Mouse (Mus musculus) MEL (cell line): ENCODE measurements around the gene Gm853. TPM values are rescaled to one million over a fixed set of nuclear protein-coding genes. Genes with fewer than 3 reads are reported as not detected.

Experiments
- DNase-seq: peaks from one replicate; pipeline ENCODE4 v3.0.0; 2011; ENCODE audit warnings: low read depth, low spot score
- H3K27ac ChIP-seq: 2 replicates; pipeline ENCODE4 v1.5.1; 2012; ENCODE audit warnings: low read depth, mild to moderate bottlenecking, control low read depth, low read length, moderate library complexity; ENCODE audit not compliant: control insufficient read depth
- H3K27me3 ChIP-seq, 2 experiments: fragments of 150-350 bp in 1 of 2; sonication (generic) in 1 of 2; 2 replicates each; pipeline ENCODE4 v1.6.1; 2012; ENCODE audit warnings: low read length in 2 of 2, mild to moderate bottlenecking in 2 of 2, improper control_type of control experiment in 1 of 2, moderate library complexity in 1 of 2; ENCODE audit not compliant: insufficient read depth in 2 of 2, control insufficient read depth in 1 of 2
- H3K36me3 ChIP-seq, 2 experiments: 2 replicates each; pipeline ENCODE4 v1.6.1; 2012 to 2014; ENCODE audit warnings: low read length in 2 of 2, improper control_type of control experiment in 1 of 2, inconsistent platforms in 1 of 2, mild to moderate bottlenecking in 1 of 2; ENCODE audit not compliant: insufficient read depth in 2 of 2, control insufficient read depth in 1 of 2
- H3K4me1 ChIP-seq, 2 experiments: fragments of 150-350 bp in 1 of 2; sonication (generic) in 1 of 2; 2 replicates each; pipeline ENCODE4 v1.6.1; 2012; ENCODE audit warnings: low read length in 2 of 2, improper control_type of control experiment in 1 of 2, mild to moderate bottlenecking in 1 of 2; ENCODE audit not compliant: insufficient read depth in 2 of 2, control insufficient read depth in 1 of 2
- H3K4me3 ChIP-seq, 2 experiments: fragments of 150-350 bp in 1 of 2; sonication (generic) in 1 of 2; 2 replicates each; pipeline ENCODE4 v1.5.1; 2012; ENCODE audit warnings: low read depth in 2 of 2, low read length in 2 of 2, mild to moderate bottlenecking in 2 of 2, moderate library complexity in 2 of 2, control low read depth in 1 of 2, improper control_type of control experiment in 1 of 2; ENCODE audit not compliant: control insufficient read depth in 1 of 2, insufficient read depth in 1 of 2
- H3K79me2 ChIP-seq: 2 replicates; pipeline ENCODE4 v1.6.1; 2012; ENCODE audit warnings: mild to moderate bottlenecking, low read length, moderate library complexity; ENCODE audit not compliant: control insufficient read depth, poor library complexity, insufficient read depth
- H3K9ac ChIP-seq: 2 replicates; pipeline ENCODE4 v1.6.1; 2012; ENCODE audit warnings: low read depth, mild to moderate bottlenecking, control low read depth, low read length, moderate library complexity; ENCODE audit not compliant: control insufficient read depth, poor library complexity, severe bottlenecking
- H3K9me3 ChIP-seq: fragments of 150-350 bp; sonication (generic); replicated peaks from 2 replicates; pipeline ENCODE4 v1.6.1; 2012; ENCODE audit warnings: mild to moderate bottlenecking, low read length, improper control_type of control experiment, moderate library complexity; ENCODE audit not compliant: insufficient read depth
- BHLHE40 ChIP-seq: IDR thresholded peaks from 2 replicates; pipeline ENCODE4 v1.6.1; 2012; ENCODE audit warnings: low read depth, mild to moderate bottlenecking, inconsistent platforms, low read length, improper control_type of control experiment, borderline replicate concordance
- CHD1 ChIP-seq: IDR thresholded peaks from 2 replicates; pipeline ENCODE4 v1.6.1; 2012; ENCODE audit warnings: low read depth, mild to moderate bottlenecking, inconsistent platforms, low read length, improper control_type of control experiment
- E2F4 ChIP-seq: IDR thresholded peaks from 2 replicates; pipeline ENCODE4 v1.6.1; 2011; ENCODE audit warnings: low read depth, low read length, improper control_type of control experiment, borderline replicate concordance
- KAT2A ChIP-seq: conservative IDR thresholded peaks from 2 replicates; pipeline ENCODE4 v1.6.1; 2012; ENCODE audit warnings: low read depth, low read length, improper control_type of control experiment, inconsistent platforms
- MAZ ChIP-seq: IDR thresholded peaks from 2 replicates; pipeline ENCODE4 v1.6.1; 2012; ENCODE audit warnings: low read depth, mild to moderate bottlenecking, inconsistent platforms, low read length, improper control_type of control experiment
- MEF2A ChIP-seq: IDR thresholded peaks from 2 replicates; pipeline ENCODE4 v1.6.1; 2014; ENCODE audit warnings: low read depth, mild to moderate bottlenecking, inconsistent platforms, low read length, improper control_type of control experiment; ENCODE audit not compliant: poor library complexity, insufficient replicate concordance, severe bottlenecking; ENCODE audit errors: extremely low read depth
- MYB ChIP-seq: IDR thresholded peaks from 2 replicates; pipeline ENCODE4 v1.6.1; 2011; ENCODE audit warnings: mild to moderate bottlenecking, low read depth, low read length, improper control_type of control experiment
- NELFE ChIP-seq: IDR thresholded peaks from 2 replicates; pipeline ENCODE4 v1.6.1; 2011; ENCODE audit warnings: low read depth, low read length, improper control_type of control experiment
- POLR2A ChIP-seq, 2 experiments: IDR thresholded peaks; 2 replicates each; pipeline ENCODE4 v1.6.1; 2011 to 2012; ENCODE audit warnings: low read length in 2 of 2, mild to moderate bottlenecking in 2 of 2, control low read depth in 1 of 2, improper control_type of control experiment in 1 of 2, low read depth in 1 of 2, moderate library complexity in 1 of 2; ENCODE audit not compliant: control insufficient read depth in 1 of 2, insufficient read depth in 1 of 2, poor library complexity in 1 of 2
- POLR2AphosphoS2 ChIP-seq: IDR thresholded peaks from 2 replicates; pipeline ENCODE4 v1.6.1; 2011; ENCODE audit warnings: low read length, improper control_type of control experiment
- POLR2AphosphoS5 ChIP-seq: IDR thresholded peaks from 2 replicates; pipeline ENCODE4 v1.6.1; 2012; ENCODE audit warnings: low read depth, borderline replicate concordance, mild to moderate bottlenecking, inconsistent platforms, low read length, moderate library complexity, mixed read lengths
- RAD21 ChIP-seq: IDR thresholded peaks from 2 replicates; pipeline ENCODE4 v1.6.1; 2011; ENCODE audit warnings: mild to moderate bottlenecking, low read depth, low read length, improper control_type of control experiment
- RCOR1 ChIP-seq: IDR thresholded peaks from 2 replicates; pipeline ENCODE4 v1.6.1; 2012; ENCODE audit warnings: low read depth, mild to moderate bottlenecking, inconsistent platforms, low read length, improper control_type of control experiment
- SMC3 ChIP-seq: IDR thresholded peaks from 2 replicates; pipeline ENCODE4 v1.6.1; 2011; ENCODE audit warnings: low read depth, low read length, improper control_type of control experiment
- USF1 ChIP-seq: IDR thresholded peaks from 2 replicates; pipeline ENCODE4 v1.6.1; 2014; ENCODE audit warnings: low read depth, mild to moderate bottlenecking, inconsistent platforms, low read length, improper control_type of control experiment, moderate library complexity
- USF2 ChIP-seq, 2 experiments: IDR thresholded peaks; 2 replicates each; pipeline ENCODE4 v1.6.1; 2011 to 2012; ENCODE audit warnings: improper control_type of control experiment in 2 of 2, low read length in 2 of 2, borderline replicate concordance in 1 of 2, inconsistent platforms in 1 of 2, low read depth in 1 of 2, mild to moderate bottlenecking in 1 of 2; ENCODE audit not compliant: insufficient read depth in 1 of 2
- ZC3H11A ChIP-seq: IDR thresholded peaks from 2 replicates; pipeline ENCODE4 v1.6.1; 2012; ENCODE audit warnings: low read depth, mild to moderate bottlenecking, inconsistent platforms, low read length, improper control_type of control experiment
- ZKSCAN1 ChIP-seq: IDR thresholded peaks from 2 replicates; pipeline ENCODE4 v1.6.1; 2012; ENCODE audit warnings: low read depth, mild to moderate bottlenecking, inconsistent platforms, low read length, improper control_type of control experiment, moderate library complexity
- ZMIZ1 ChIP-seq: IDR thresholded peaks from 2 replicates; pipeline ENCODE4 v1.6.1; 2012; ENCODE audit warnings: low read depth, mild to moderate bottlenecking, inconsistent platforms, low read length, improper control_type of control experiment, moderate library complexity
- ZNF384 ChIP-seq: IDR thresholded peaks from 2 replicates; pipeline ENCODE4 v1.6.1; 2012; ENCODE audit warnings: low read depth, mild to moderate bottlenecking, inconsistent platforms, low read length, improper control_type of control experiment
- polyA plus RNA-seq, 2 experiments: library from polyadenylated mRNA; stranded (reverse) in 1 of 2; unstranded in 1 of 2; fragments of >175 nt in 1 of 2; fragments of >200 nt in 1 of 2; gene quantifications; 2 replicates each; pipeline versions ENCODE4 v1.2.1 to v1.2.4; 2012; ENCODE audit warnings: low replicate concordance in 2 of 2, low read depth in 1 of 2; ENCODE audit not compliant: insufficient read length in 2 of 2, insufficient read depth in 1 of 2, missing spikeins in 1 of 2
- total RNA-seq: library from RNA; depleted of rRNA; stranded (reverse); fragments of 300-350 nt; gene quantifications from 2 replicates; pipeline ENCODE4 v1.2.3, GENCODE M21; 2012

Gene Gm853
- total and polyA plus RNA-seq, 3 experiments = 0.04 TPM; not detected in 2

DNA sequence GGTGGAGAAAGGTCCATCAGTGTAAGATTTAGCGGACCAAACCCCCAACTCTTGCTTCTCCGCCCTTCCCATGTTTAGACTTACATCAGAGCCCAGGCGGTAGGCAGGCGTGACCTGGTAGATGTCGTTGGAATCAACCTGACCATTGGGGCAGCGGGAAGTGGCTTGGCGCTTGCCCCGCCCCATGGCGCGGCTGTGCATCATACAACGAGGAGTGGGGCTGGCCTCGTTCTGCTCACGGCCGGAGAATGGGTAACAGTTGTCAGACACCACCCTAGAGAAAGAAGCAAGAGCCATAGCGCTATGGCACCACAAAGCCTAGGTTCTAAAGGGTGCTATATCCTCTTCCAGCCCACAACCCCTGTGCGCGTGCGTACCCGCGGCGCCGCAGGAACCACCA is 54.9 kb downstream of the Gm853 start (continued):
- TF ChIP-seq POLR2A (IDR thresholded peaks at IDR 0.05; ENCODE audit: control insufficient read depth in 1 of 2, insufficient read depth in 1 of 2, low read depth in 1 of 2, low read length in 2 of 2, poor library complexity in 1 of 2) = no peak
- TF ChIP-seq ZC3H11A = no peak
- TF ChIP-seq POLR2AphosphoS2 = no peak
- no peak for TF ChIP-seq BHLHE40
- no peak for TF ChIP-seq RCOR1

DNA sequence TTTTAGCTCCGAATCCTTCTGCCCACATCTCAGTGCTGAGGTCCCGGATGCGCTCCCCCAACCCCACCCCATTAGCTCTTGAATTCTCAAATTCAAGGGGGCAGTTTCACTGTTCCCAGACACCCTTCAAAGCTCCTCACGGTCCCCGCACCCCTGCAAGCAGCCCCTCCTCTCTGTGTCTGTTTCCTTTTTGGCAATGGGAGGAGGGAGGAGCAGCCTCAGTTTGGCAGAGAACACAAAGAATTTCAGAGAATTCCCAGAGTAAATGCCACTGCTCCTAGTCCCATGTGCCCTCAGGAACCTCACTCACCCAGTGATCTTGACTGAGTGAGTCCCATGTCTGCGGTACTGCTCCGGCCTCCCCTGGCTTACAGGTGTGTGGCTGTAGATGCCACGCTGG is 55.6 kb downstream of the Gm853 start:
- H3K79me2 ChIP-seq = no peaks in the 10 kb centered on the region
- peaks cover 0 to 16% of the 10 kb centered on the region in 2 experiments; a peak in 2 of 4 replicates for H3K4me1 ChIP-seq
- no peak overlapping the region for H3K9ac ChIP-seq
- H3K36me3 ChIP-seq = peaks cover 0 to 6% of the 10 kb centered on the region in 2 experiments; a peak in 2 of 4 replicates
- H3K4me3 ChIP-seq = no peak overlapping the region
- H3K27ac ChIP-seq = no peak overlapping the region
- no peaks in the 10 kb centered on the region for H3K27me3 ChIP-seq
- no peak for TF ChIP-seq NELFE
- TF ChIP-seq POLR2AphosphoS2 = no peak
- TF ChIP-seq USF1 = no peak
- TF ChIP-seq POLR2A (IDR thresholded peaks at IDR 0.05; ENCODE audit: control insufficient read depth in 1 of 2, insufficient read depth in 1 of 2, low read depth in 1 of 2, low read length in 2 of 2, poor library complexity in 1 of 2) = no peak
- no peak for TF ChIP-seq SMC3
- no peak for TF ChIP-seq MAZ
- TF ChIP-seq MYB = no peak
- no peak for TF ChIP-seq USF2 (IDR thresholded peaks at IDR 0.05; ENCODE audit: borderline replicate concordance in 1 of 2, insufficient read depth in 1 of 2, low read depth in 1 of 2, low read length in 2 of 2)
- no peak for TF ChIP-seq ZMIZ1
- TF ChIP-seq POLR2AphosphoS5 = no peak
- no peak for TF ChIP-seq E2F4
- no peak for TF ChIP-seq RAD21
- TF ChIP-seq CHD1 = no peak
- no peak for TF ChIP-seq BHLHE40
- TF ChIP-seq ZKSCAN1 = no peak
- no peak for TF ChIP-seq KAT2A
- no peak for TF ChIP-seq ZNF384
- TF ChIP-seq MEF2A = no peak
- H3K9me3 ChIP-seq = no peaks in the 10 kb centered on the region
- no peak for DNase-seq
